Mouse (Mus musculus): Measurements from ENCODE around the gene Ccdc183. TPM values are rescaled to one million over a fixed set of nuclear protein-coding genes. Genes with fewer than 3 reads are reported as not detected.
A peak's percentile ranks its signal among the peaks of the same experiment; 100 is the strongest.

Ccdc183 gene
- not detected in 2 replicates for polyA plus RNA-seq (2012; rRNA removed)
- 0.08 TPM in 1 of 2 replicates, not detected in the other for polyA plus RNA-seq (2014; fragmentation: Nextera tagmentation; extraction: Ambion mirVana)

DNA sequence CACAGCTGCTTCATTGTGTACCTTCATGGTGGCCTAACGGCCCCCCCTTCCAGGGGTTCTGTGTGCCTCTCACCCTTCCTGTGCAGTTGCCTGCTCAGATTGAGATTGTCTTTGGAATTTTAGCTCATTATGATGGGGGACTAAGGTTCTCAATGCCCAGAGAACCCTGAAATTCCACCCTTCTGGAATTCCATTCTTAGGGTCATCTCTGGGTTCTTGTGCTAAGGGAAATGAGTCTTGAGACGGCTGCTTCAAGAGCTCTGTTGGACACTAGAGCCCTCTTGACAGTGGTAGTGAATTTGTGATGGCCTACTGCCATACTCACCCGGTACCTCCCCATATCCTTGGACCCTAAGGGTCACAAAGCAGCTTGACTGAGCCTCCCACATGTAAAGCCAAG lies at the start of gene Ccdc183:
Gene Ccdc183 (minus strand): TSS at position 101 of the 400 bp plus-strand sequence.
- no peak for ATAC-seq (ENCODE audit: insufficient read depth)
- no peak within 1 kb of the TSS for H3K4me2 ChIP-seq (ENCODE audit: low read depth)

DNA sequence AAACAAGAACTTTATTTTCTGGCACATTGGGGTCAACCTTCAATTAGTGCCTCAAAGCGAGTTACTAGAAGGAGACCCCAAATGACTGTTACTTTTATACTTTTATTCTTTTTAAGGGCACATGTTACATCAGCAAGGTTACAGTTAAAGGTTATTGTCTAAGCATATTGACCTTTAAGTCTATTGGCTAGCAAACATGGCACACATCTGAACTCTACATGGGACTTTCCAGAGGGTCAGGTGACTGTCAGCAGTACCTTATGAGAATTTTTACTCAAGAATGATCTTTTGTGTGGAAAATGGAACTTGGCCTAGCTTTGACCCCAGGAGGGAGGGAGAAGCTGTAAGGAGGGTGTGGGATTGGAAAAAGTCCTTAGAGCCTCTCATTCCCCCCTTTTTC lies 49.0 kb upstream of the Ccdc183 start:
- Histone ChIP-seq H3K4me3 (ENCODE audit: insufficient read depth in 1 of 2, low read depth in 2 of 2, low read length in 2 of 2) (no peak overlapping the region), H3K4me1 (replicated peaks; ENCODE audit: control insufficient read depth in 2 of 2, insufficient read depth in 2 of 2, low read length in 1 of 2) (no peaks in the 10 kb centered on the region), H3K36me3 (replicated peaks; ENCODE audit: control insufficient read depth, insufficient read depth, low read depth) (no peaks in the 10 kb centered on the region), H3K27ac (no peak overlapping the region), H3K9me3 (ENCODE audit: control insufficient read depth, low read length) (no peaks in the 10 kb centered on the region), H3K27me3 (ENCODE audit: control insufficient read depth, insufficient read depth, low read length) (no peaks in the 10 kb centered on the region), H3K9ac (replicated peaks) (no peak overlapping the region), H3K4me2 (ENCODE audit: low read depth) (no peak overlapping the region)
- TF ChIP-seq EP300 (IDR thresholded peaks at IDR 0.05; ENCODE audit: low read depth) (no peak), CTCF (IDR thresholded peaks at IDR 0.05; ENCODE audit: low read depth) (no peak)
- DNase-seq (ENCODE audit: low read depth in 3 of 3, low spot score in 3 of 3) (no peak), ATAC-seq (ENCODE audit: insufficient read depth) (no peak)
- WGBS (ENCODE audit: insufficient replicate concordance): 36% methylated on average over 1 of the region's 1 CpGs

More for the DNA sequence above, at the start of gene Ccdc183:
- TF ChIP-seq CTCF (IDR thresholded peaks at IDR 0.05; ENCODE audit: low read depth): no peak
- no peak for TF ChIP-seq EP300 (IDR thresholded peaks at IDR 0.05; ENCODE audit: low read depth)
- Histone ChIP-seq H3K36me3 (replicated peaks; ENCODE audit: control insufficient read depth, insufficient read depth, low read depth) (no peaks in the 10 kb centered on the region), H3K9ac (replicated peaks) (no peak within 1 kb of the TSS), H3K4me1 (replicated peaks; ENCODE audit: control insufficient read depth in 2 of 2, insufficient read depth in 2 of 2, low read length in 1 of 2) (peaks cover 0 to 6% of the 10 kb centered on the region in 2 experiments; a peak in 2 of 4 replicates), H3K4me3 (ENCODE audit: insufficient read depth in 1 of 2, low read depth in 2 of 2, low read length in 2 of 2) (no peak within 1 kb of the TSS), H3K27me3 (ENCODE audit: control insufficient read depth, insufficient read depth, low read length) (peaks cover 23% of the 10 kb centered on the region), H3K27ac (no peak within 1 kb of the TSS), H3K9me3 (ENCODE audit: control insufficient read depth, low read length) (no peaks in the 10 kb centered on the region)
- no peak for DNase-seq (ENCODE audit: low read depth in 3 of 3, low spot score in 3 of 3)
- 53% methylated on average over 3 of the region's 3 CpGs for WGBS (ENCODE audit: insufficient replicate concordance)

DNA sequence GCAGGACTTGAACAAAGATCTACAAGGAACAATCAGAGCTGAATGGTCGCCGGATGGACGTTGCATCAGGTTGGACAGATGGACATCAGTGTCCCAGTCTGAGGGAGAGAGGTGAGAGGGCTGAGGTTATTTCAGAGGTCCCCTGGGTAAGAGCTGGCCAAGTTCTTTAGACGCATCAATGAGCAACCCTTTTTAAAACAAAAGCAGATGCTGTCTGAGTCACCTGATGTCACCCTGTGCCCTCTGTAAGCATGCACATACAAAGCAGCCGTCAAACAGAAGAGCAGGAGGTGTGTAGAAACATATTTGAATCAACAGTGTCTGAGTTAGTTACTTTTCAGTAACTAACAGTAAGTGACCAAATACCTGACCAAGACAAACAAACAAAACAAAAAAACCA lies 46.6 kb upstream of the Ccdc183 start:
- ATAC-seq (ENCODE audit: insufficient read depth) (no peak), DNase-seq (ENCODE audit: low read depth in 3 of 3, low spot score in 3 of 3) (no peak)
- no peaks in the 10 kb centered on the region for H3K36me3 ChIP-seq (replicated peaks; ENCODE audit: control insufficient read depth, insufficient read depth, low read depth)
- no peak overlapping the region for H3K27ac ChIP-seq
- H3K9me3 ChIP-seq (ENCODE audit: control insufficient read depth, low read length): no peaks in the 10 kb centered on the region
- no peak overlapping the region for H3K4me2 ChIP-seq (ENCODE audit: low read depth)
- TF ChIP-seq EP300 (IDR thresholded peaks at IDR 0.05; ENCODE audit: low read depth) (no peak), CTCF (IDR thresholded peaks at IDR 0.05; ENCODE audit: low read depth) (no peak)
- no peaks in the 10 kb centered on the region for H3K27me3 ChIP-seq (ENCODE audit: control insufficient read depth, insufficient read depth, low read length)
- no peak overlapping the region for H3K4me3 ChIP-seq (ENCODE audit: insufficient read depth in 1 of 2, low read depth in 2 of 2, low read length in 2 of 2)
- no peak overlapping the region for H3K9ac ChIP-seq (replicated peaks)
- WGBS (ENCODE audit: insufficient replicate concordance): 61% methylated on average over 5 of the region's 5 CpGs
- no peaks in the 10 kb centered on the region for H3K4me1 ChIP-seq (replicated peaks; ENCODE audit: control insufficient read depth in 2 of 2, insufficient read depth in 2 of 2, low read length in 1 of 2)

DNA sequence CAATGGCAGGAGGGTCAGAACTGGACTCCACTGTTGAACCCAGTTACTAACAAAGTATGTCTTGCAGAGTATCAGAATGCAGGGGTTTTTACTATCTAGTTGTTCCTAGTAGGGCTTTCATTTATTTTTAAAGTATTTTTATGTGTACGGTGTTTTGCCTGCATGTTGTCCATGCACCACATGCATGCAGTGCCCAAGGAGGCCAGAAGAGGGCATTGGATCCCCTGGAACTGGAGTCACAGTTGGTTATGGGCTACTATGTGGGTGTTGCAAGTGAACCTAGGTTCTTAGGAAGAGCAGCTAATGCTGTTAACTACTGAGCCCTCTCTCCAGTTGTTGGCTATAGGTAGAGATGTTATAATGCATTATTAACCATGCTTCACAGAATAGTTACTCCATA lies 46.0 kb upstream of the Ccdc183 start:
- no peak overlapping the region for H3K4me2 ChIP-seq (ENCODE audit: low read depth)
- H3K4me3 ChIP-seq (ENCODE audit: insufficient read depth in 1 of 2, low read depth in 2 of 2, low read length in 2 of 2): no peak overlapping the region
- no peaks in the 10 kb centered on the region for H3K36me3 ChIP-seq (replicated peaks; ENCODE audit: control insufficient read depth, insufficient read depth, low read depth)
- ATAC-seq (ENCODE audit: insufficient read depth) (no peak), DNase-seq (ENCODE audit: low read depth in 3 of 3, low spot score in 3 of 3) (no peak)
- WGBS (ENCODE audit: insufficient replicate concordance): 52% methylated on average over 1 of the region's 1 CpGs
- H3K27me3 ChIP-seq (ENCODE audit: control insufficient read depth, insufficient read depth, low read length): no peaks in the 10 kb centered on the region
- H3K9me3 ChIP-seq (ENCODE audit: control insufficient read depth, low read length): no peaks in the 10 kb centered on the region
- H3K27ac ChIP-seq: no peak overlapping the region
- TF ChIP-seq EP300 (IDR thresholded peaks at IDR 0.05; ENCODE audit: low read depth): no peak
- peak; percentile 73 for TF ChIP-seq CTCF (IDR thresholded peaks at IDR 0.05; ENCODE audit: low read depth)
- H3K4me1 ChIP-seq (replicated peaks; ENCODE audit: control insufficient read depth in 2 of 2, insufficient read depth in 2 of 2, low read length in 1 of 2): no peaks in the 10 kb centered on the region
- no peak overlapping the region for H3K9ac ChIP-seq (replicated peaks)

DNA sequence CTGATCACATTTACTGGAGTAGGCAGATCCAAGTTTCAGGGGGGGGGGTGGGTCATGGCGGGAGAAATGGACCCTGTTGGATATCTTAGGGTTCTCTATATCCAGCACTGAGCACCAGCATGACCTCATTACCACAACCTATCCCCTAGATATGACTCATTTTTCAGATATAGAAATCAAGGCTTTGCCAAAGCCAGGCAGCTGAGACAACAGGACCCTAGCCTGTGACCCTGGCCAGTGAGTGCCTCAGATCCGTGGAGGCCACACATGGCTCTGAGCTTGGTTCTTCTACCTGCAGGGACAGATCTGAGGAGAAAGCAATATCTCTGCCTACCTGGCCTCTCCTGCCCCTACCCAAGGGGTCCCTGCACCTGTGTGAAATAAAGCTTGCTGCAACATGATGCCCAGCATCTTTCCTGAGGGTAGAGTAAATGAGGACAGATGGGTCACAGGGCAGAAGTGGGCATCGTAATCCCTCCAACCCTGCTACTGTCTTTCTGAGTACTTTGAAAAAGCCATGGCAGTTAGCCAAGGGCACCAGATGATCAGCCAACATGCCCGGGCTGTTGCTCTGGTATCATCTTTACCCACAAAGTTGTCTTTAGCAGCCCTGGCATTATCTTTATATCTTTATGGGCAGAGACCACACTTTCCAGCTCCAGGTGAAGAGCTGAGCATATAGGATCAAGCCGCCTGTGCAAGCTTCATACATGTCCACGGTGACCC lies 43.9 kb upstream of the Ccdc183 start:
- no peak for DNase-seq (ENCODE audit: low read depth in 3 of 3, low spot score in 3 of 3)
- Histone ChIP-seq H3K27me3 (ENCODE audit: control insufficient read depth, insufficient read depth, low read length) (no peaks in the 10 kb centered on the region), H3K4me1 (replicated peaks; ENCODE audit: control insufficient read depth in 2 of 2, insufficient read depth in 2 of 2, low read length in 1 of 2) (no peaks in the 10 kb centered on the region), H3K4me3 (ENCODE audit: insufficient read depth in 1 of 2, low read depth in 2 of 2, low read length in 2 of 2) (no peak overlapping the region), H3K9ac (replicated peaks) (no peak overlapping the region), H3K36me3 (replicated peaks; ENCODE audit: control insufficient read depth, insufficient read depth, low read depth) (no peaks in the 10 kb centered on the region), H3K27ac (no peak overlapping the region), H3K9me3 (ENCODE audit: control insufficient read depth, low read length) (no peaks in the 10 kb centered on the region), H3K4me2 (ENCODE audit: low read depth) (no peak overlapping the region)
- ATAC-seq (ENCODE audit: insufficient read depth): no peak
- no peak for TF ChIP-seq CTCF (IDR thresholded peaks at IDR 0.05; ENCODE audit: low read depth)
- no peak for TF ChIP-seq EP300 (IDR thresholded peaks at IDR 0.05; ENCODE audit: low read depth)
- WGBS (ENCODE audit: insufficient replicate concordance): 57% methylated on average over 6 of the region's 6 CpGs

Measured in liver, embryonic 14.5 days (tissue).